Mouse (Mus musculus) telencephalon, adult 2 months (tissue): ENCODE measurements around the gene Lrrc47.

Experiments
- DNase-seq: peaks from one replicate; pipeline ENCODE4 v3.0.0-alpha.2; 2011; ENCODE audit warnings: low read depth, low spot score

Lrrc47 gene

GRCm38 (mm10) chr4:154023754-154024601 lies 12.4 kb downstream of the Lrrc47 start:
- no peak for DNase-seq

GRCm38 (mm10) chr4:154024729-154025521 lies 13.4 kb downstream of the Lrrc47 start:
- peak; percentile 65 for DNase-seq

DNA sequence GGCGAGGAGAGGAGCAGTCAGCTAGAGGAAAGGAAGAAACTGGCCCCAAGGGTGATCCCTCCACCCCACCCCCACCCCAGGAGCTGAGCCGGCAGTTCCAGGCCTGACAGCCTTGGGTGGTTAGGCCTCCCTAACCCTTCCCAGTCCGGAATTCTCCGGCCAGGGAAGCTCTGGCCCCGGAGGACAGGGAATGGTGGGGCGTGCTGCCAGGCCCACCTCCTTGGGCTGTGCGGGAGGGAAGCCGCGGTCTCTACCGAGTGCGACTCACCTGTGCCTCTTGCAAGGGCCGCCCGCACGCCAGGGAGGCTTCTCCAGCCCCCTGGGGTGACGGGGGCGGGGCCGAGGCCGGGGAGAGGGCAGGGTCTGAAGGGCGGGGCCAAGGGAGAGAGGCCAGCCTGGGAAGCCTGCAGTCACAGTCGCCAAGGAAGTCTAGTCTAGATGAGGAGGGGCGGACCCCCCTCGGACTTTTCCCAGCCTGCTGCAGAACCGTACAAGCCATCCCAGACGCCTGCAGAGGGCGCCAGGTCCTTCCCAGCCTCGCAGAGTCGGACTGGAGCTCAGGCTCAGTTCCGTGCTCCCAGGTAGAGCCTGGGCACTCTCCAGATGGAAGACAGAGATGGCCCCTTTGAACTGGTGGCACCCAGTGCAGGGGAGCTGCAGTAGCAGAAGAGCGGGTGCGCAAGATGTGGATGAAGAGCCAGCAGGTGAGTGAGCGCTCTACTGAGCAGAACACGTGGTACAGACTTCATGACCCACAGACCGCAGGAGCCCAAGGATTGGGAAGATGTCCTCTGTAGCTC lies 14.3 kb downstream of the Lrrc47 start, which contains the start of gene Smim1:
Smim1 (minus strand) TSS at position 590 of the 800 bp plus-strand sequence.
- no peak for DNase-seq

- no peak for DNase-seq
Measured at GRCm38 (mm10) chr4:154026441-154026761, 14.9 kb downstream of the Lrrc47 start.

DNA sequence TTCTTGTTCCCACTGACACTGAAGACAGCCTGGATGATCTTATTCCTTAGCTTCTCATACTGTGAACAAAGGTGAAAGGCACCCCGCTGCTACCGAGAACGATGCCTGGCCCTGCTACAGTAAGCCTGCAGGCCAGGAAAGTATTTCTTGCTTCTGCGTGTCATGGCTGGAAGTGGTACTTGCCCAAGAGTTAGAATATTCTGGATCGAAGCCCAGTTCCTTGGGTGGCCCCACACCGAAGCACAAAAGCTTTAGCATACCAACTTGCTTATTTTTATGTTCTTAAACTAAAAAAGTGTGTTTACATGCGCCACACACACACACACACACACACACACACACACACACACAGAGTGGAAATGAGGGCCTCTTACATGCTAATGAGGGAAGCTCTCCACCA lies 16.5 kb downstream of the Lrrc47 start:
- DNase-seq, result no peak

GRCm38 (mm10) chr4:154028646-154029045 lies 17.1 kb downstream of the Lrrc47 start:
- DNase-seq, result no peak

GRCm38 (mm10) chr4:154037123-154037522 lies 25.6 kb downstream of the Lrrc47 start:
- no peak for DNase-seq

DNA sequence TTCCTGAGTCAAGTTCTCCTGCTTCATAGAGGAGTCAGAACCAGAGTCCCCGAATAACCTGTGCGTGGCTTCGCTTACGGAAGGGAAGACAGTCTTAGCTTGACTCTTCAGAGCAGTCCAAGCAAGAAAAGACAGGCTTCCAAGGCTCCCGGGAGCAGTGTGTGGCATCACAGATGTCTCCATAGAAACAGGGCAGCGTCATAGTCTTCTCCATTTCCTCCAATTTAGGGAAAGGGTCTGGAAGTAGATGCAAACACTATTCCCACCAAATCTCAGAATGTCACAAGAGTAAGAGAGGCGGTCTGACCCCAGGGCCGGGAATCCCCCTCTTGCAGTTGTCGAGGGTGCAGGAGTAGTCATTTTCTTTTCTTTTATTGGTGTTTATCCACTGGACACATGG lies 31.0 kb downstream of the Lrrc47 start, which contains the start of gene Ccdc27:
Ccdc27 (minus strand) TSS at position 101 of the 400 bp plus-strand sequence.
- no peak for DNase-seq

GRCm38 (mm10) chr4:154045837-154046236 lies 34.3 kb downstream of the Lrrc47 start:
- DNase-seq, result no peak

DNA sequence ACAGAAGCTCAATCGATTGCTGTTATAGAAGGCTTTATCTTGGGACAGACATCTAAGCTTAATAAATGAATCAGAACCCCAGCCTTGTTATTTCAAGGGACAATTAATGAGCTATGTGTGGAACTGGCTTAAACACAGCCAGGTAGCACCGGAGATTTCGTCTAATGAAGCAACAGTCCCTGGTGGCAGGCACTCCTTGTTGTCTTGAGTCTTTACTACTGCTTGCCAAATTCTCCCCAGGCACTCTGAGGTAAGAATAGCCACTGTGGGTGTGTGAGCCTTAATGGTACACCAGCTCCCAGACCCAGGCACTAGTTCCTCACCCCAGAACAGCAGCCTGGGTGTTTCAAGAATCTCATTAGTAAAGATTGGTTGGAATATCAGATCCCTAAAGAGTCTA lies 39.9 kb downstream of the Lrrc47 start:
- DNase-seq, result peak; percentile 19

DNA sequence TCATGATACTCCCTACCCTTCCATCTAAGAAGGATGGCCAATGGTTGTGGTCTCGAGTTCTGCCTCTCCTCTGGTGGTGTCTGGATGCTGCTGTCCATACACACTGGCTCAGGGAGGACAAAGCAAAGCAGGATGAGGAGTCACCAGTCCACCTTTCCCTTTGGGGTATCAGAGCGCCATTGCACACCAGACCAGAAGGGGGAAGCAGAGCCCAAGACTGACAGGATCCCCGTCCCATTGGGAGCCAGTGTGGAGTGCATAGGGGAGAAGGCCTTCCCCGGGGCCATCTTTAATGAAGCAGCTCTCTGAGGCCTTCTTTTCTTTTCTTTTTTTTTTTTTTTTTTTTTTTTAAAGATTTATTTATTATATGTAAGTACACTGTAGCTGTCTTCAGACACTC lies 41.5 kb downstream of the Lrrc47 start:
- no peak for DNase-seq

DNA sequence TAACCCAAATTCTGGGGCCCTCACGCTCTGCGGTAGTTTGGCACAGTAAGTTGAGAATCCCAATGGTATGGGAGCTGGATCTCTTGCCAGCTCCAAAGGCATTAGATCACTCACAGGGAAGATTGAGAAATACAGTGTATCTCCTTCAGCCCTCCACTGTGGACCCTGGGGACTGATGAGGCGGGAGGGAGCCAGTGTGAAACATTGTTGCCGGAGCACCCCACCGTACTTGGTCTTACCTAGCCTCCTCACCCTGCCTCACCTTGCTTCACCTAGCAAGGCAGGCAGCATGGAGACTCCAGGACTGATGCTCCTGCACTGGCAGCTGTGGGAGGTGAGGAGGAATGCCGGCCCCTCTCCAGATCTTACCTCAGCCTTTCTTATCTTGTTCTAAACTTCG lies 44.0 kb downstream of the Lrrc47 start:
- no peak for DNase-seq

GRCm38 (mm10) chr4:154056046-154056445 lies 44.5 kb downstream of the Lrrc47 start:
- no peak for DNase-seq

- no peak for DNase-seq
Measured at GRCm38 (mm10) chr4:154056661-154057060, 45.1 kb downstream of the Lrrc47 start.

DNA sequence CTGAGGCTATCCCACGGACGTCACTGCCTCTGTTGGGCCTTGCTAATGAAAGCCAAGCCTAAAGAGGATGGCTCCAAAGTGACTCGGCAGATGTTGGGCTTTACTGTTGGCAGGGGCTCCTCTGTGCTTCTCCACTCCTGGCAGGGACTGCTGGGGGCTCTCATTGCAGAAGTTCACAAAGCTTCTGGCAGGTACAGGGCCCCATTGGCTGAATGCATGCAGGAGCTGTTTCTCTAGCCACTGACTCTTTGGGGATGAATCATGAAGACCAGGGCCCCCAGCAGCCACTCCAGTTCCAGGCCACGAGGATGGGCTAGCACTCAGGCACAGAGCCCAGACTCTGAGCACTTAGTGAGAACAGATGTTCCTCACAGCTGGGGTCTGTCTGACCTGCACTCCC lies 46.2 kb downstream of the Lrrc47 start:
- DNase-seq, result no peak

- peak; percentile 27 for DNase-seq
Measured at GRCm38 (mm10) chr4:154064827-154065773, 53.6 kb downstream of the Lrrc47 start.

DNA sequence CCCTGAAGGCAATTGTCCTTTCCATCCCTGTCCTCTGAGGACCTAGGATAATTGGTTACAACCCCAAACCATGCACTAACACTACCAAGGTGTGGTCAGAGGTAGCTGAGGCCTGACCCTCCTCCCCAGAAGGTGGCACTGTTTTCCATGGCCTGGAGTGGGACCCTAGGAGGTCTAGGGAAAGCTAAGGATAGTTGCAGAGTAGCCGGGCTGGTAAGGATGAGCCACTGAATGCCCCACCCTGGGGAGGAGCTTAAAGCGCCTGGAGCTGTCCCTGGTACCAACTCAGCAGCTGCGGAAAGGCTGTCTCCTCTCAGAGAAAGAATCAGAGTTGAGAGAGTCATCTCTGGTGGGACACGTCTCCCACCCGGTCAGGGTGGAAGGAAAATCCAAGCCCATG lies 59.4 kb downstream of the Lrrc47 start:
- no peak for DNase-seq
